Mouse (Mus musculus): ENCODE data around the gene Strada. TPM values are rescaled to one million over a fixed set of nuclear protein-coding genes. Genes with fewer than 3 reads are reported as not detected.
"Not testable (repeated sequence)": the region's sequence is repeated elsewhere in the genome, so short reads cannot be mapped to it uniquely, and the experiment has no call there.

Gene Strada
- total RNA-seq (2021): 9.8 and 19.1 TPM in 2 replicates
- long read RNA-seq, partial matches to known transcripts: 2 of 16 reads
- long read RNA-seq, other reads (novel, unspliced or antisense): 11 of 16 reads

- no peak for DNase-seq
These were observed at the start of gene Strada for GRCm38 (mm10) chr11:106202123-106202465. Strada (minus strand) TSS chr11:106202168.

DNA sequence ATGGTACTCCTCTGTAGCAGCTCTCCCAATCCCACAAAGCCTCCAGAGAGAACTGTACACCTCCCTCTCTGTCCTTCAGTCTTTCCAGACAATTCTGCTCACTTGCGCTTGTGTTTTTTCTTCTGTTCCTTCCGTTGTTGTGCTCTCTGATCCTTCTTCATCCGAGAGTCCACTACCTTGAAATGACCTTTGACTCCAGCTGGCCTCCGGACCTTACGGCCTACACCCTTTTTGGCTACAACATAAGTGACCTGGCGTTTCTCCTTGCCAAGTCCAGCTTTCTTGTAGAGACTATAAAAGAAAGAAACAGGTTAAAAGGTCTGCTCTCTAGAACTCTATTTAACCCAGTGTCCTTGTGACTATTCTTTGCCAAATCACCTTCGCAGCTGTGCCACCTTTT lies 47.4 kb upstream of the Strada start:
- DNase-seq: no peak

GRCm38 (mm10) chr11:106246834-106247233 lies 44.9 kb upstream of the Strada start:
- DNase-seq: no peak

DNA sequence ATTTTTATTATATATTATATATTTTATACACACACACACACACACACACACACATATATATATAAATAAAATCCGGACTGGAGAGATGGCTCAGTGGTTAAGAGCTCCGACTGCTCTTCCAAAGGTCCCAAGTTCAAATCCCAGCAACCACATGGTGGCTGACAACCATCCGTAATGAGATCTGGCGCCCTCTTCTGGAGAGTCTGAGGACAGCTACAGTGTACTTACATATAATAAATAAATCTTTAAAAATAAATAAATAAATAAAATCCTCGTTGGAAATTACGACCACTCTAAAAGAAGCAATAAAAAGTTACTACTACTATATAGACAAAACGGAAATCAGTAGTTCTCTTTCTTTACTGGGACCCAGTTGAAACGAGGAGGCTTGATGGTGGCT lies 32.0 kb upstream of the Strada start:
- DNase-seq: not testable (repeated sequence)

DNA sequence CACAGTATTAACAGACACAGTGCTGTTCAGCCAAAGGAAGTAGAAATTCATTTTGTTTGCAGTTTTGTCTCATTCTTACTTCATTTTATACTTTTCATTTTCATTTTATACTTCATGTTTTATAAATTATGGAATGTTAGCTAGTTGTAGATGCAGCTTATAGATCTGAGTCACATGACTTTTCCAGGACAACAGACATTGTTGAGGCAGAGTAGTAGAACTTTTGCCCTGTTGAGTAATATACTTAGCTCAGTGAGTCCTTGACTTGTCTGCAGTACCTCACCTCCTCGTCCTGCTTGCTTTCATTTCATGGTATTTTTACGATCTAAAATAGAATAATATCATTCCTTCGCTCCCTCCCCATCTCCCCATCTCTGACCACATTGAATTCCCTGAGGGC lies 18.6 kb upstream of the Strada start:
- no peak for DNase-seq

GRCm38 (mm10) chr11:106216730-106217490 lies 14.9 kb upstream of the Strada start, which contains the start of gene Ddx42:
Ddx42 (plus strand) TSS chr11:106216926.
- peak; percentile 89 for DNase-seq

GRCm38 (mm10) chr11:106215927-106216729 lies 14.2 kb upstream of the Strada start, which contains the start of gene Ccdc47:
Ccdc47 (minus strand) TSS chr11:106216344.
- peak; percentile 90 for DNase-seq

DNA sequence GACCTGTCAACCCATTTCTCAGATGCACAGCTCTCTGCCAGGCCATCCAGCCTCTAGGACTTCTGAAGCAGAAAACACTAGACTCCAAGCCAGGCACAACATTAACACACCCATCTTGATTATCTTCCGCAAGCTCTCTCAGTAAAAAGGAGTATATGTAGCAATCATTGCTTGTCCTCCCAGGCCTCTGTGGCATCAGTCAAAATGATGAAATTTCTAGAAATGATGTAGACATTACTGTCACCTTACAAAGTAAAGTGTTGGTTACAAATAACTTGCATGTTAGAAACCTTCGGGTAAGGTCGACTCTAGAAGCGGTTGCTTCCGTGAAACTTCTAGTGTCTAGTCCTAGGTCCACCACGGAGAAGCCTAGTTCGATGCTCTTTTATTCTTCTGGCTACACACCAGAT lies 13.5 kb upstream of the Strada start:
- no peak for DNase-seq

GRCm38 (mm10) chr11:106214856-106215255 lies 12.9 kb upstream of the Strada start:
- no peak for DNase-seq

GRCm38 (mm10) chr11:106212771-106213170 lies 10.8 kb upstream of the Strada start:
- no peak for DNase-seq

GRCm38 (mm10) chr11:106201337-106202122 lies 438 bp downstream of the Strada start:
- DNase-seq: no peak

- DNase-seq: no peak
These were observed 1.2 kb downstream of the Strada start for GRCm38 (mm10) chr11:106200756-106201155.

DNA sequence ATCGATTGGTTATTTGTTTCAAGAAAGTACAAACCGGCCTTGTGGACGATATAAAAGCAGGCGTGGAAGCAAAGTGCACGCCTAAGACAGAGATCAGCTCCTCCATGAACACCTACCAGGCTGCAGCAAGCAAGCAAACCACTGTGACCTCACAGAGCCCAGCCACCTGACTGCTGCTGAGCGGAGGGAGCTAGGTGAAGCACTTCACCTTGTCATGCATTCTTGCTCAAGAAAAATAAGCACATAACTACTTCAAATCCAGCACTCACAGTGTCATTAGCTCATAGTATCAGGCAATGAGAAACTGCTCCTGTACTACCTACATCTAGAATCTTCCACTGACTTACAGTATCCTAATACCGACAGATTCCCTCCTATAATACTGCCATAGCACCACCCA lies 2.0 kb downstream of the Strada start:
- not testable (repeated sequence) for DNase-seq

GRCm38 (mm10) chr11:106198277-106198676 lies 3.7 kb downstream of the Strada start:
- no peak for DNase-seq

DNA sequence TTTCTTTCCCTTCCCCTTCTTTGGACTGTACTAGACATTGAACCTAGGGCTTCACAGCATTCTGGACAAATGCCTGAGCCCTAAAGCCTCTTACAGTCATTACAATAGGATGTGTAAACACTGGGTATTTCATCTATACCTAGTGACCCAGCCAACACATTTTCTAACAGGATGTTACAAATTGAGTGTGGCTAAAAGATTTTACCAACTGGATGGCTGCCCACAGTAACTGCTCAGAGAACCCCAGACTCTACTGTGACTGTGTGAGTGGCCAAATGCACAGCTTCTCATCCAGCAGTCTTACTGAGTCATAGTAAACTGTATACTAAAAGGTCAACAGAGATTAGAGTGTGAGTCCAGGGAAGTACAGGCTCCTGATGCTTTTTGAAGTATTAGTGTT lies 6.6 kb downstream of the Strada start:
- DNase-seq: no peak

DNA sequence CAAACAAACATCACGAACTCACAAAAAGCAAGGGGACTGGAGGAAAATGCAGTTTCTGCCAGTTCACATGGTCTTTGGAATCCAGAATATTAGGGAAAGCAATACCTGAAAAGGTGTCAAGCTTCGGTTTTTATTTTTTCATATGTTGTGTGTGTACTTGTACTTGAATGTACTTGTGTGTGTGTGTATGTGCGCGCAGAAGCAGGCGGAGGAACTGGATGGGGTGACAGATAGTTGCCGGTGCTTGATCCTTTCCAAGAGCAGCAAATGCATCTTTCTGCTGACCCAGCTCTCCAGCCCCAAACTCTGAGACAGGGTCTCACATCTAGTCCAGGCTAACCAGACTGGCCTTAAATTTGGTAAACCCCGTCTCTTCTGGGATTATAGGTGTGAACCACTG lies 7.1 kb downstream of the Strada start:
- DNase-seq: no peak

- no peak for DNase-seq
These were observed 7.8 kb downstream of the Strada start for GRCm38 (mm10) chr11:106194155-106194541.

GRCm38 (mm10) chr11:106193371-106194154 lies 8.4 kb downstream of the Strada start:
- DNase-seq: peak; percentile 98

- no peak for DNase-seq
These were observed 9.2 kb downstream of the Strada start for GRCm38 (mm10) chr11:106192657-106193370.

- DNase-seq: no peak
These were observed 9.7 kb downstream of the Strada start for GRCm38 (mm10) chr11:106192241-106192640.

DNA sequence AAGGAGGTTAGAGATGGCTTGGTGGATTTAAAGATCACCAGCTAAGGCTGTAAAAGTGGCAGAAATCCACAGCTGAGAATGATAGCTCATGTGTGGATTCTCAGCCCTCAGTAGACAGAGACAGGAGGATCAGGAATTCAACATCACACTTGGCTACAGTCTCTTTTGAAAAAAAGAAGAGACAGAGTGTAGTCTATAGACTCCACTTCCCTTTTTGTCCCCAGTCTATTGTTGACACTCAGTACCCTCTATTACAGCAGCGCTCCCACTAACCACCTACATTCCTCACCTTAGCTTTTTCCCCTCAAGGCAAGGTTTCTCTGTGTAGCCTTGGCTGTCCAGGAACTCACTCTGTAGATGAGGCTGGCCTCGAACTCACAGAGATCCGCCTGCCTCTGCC lies 10.3 kb downstream of the Strada start:
- DNase-seq: no peak

All from adrenal gland, postnatal 25 days (tissue).